Mouse (Mus musculus): Measurements from ENCODE around the gene Gm49368.

DNA sequence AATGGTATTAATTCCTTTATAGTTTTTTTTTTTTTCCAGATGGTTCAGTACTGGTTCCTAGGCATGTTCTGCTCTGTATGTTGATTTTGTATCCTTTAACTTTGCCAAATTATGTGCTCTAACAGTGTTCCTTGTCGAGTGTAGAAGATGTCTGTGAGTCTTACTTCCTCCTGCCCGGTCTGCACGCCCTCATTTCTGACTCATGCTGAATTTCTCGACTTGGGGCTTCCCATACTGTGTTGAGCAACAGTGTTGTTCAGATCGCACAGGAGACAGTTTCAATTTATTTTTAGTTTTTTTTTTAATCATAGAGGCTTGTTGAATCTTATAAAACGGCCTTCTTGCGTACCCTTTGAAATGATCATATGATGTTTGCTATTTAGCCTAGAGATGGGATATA is 26.7 kb downstream of the Gm49368 start:
- TF ChIP-seq CTCF (IDR thresholded peaks at IDR 0.05; ENCODE audit: control insufficient read depth, insufficient read depth, low read length) = no peak
- TF ChIP-seq POLR2A (IDR thresholded peaks at IDR 0.05; ENCODE audit: borderline replicate concordance, control insufficient read depth, low read depth, low read length) = no peak
